Mouse (Mus musculus) kidney, postnatal 10 days (tissue): ENCODE measurements around the gene Pdzk1.

Source experiments
- DNase-seq: peaks from one replicate; pipeline ENCODE4 v3.0.0; 2021; ENCODE audit warnings: mixed read lengths

Pdzk1 gene

DNA sequence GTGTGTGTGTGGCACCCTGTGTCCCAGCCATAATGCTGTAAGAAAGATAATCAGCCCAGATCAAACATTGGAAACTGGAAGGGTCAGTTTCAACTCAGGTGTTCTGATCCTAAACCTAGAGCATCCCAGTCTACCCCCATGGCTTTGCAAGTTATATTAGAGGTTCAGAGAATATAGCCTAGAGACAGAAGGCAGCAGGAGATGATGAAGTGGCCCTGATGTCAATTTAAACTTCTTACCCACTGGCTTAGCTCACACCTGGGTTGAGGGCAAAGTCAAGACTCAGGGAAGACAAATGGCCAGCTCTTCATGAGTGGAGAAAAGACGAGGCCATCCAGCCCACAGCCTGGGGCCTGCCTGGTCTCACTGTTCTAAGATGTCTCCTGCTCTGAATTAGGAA is at the start of gene Pdzk1, which contains the start of gene Cd160:
Gene Pdzk1 (plus strand): TSS at position 301 of the 400 bp plus-strand sequence.
Gene Cd160 (minus strand): TSS at position 368 of the 400 bp plus-strand sequence.
- DNase-seq = no peak

DNA sequence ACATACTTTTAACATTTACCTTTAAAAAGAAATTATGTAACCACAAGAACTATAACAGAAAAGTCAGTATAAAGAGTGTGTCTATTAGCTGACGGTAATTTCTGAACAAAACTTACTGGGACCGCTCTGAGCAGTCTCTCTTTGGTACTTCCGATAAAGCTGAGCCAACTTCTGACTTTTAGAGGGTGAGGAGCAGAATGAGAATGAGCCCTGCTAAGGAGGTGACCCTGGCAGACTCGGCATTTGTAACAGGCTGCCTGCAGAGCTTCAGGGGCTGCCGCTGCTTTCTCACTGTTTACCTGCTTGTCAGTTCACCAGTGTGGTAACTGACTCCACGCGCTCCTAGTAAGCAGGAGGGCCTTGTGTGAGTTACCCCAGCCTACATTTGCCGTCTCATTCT is 46.8 kb upstream of the Pdzk1 start:
- DNase-seq = no peak

DNA sequence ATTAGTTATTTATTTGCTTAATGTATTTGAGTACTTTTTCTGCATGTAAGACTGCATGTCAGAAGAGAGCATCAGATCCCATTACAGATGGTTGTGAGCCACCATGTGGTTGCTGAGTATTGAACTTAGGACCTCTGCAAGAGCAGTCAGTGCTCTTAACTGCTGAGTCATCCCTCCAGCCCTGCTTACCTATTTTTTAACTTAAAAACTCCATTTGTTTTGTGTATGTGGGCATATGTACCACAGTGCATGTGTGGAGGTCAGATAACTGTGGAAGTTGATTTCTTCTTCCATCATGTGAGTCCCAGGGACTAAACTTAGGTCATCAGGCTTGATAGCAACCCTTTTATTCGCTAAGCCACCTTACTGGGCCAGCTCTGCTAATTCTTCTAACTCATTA is 41.3 kb upstream of the Pdzk1 start:
- no peak for DNase-seq

DNA sequence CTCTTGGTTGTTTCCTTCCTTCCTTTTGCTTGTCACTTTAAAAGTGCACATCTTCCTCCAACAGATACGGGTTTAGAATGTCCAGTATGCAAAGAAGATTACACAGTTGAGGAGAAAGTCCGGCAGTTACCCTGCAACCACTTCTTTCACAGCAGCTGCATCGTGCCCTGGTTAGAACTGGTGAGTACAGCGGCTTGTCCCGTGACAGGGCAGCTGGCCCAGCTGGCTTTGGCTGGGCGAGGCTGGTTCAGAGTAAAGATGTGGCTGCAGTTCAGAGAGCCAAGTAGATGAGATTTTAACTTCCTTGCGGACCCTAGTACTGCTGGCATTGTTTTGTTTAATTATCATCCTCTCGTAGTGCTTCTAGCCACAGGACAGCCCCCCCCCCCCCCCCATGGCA is 40.6 kb upstream of the Pdzk1 start:
- DNase-seq = peak; percentile 68

DNA sequence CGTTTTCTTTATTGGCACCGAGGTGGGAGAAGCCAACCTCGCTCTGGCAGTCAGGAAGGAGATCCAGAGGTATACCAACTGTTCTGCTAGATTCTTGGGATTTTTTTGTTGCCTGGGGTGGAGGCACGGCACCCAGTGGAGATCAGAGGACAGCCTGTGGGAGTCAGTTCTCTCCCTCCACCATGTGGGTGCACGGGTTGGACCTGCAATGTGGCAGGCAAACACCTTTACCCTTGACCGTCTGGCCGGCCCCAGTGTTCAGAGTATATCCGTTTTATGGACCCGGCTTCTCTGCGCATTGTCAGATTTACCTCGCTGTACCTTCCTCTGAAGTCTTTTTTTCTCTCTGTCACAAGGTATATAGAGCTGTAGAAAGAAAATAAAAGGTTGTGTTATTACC is 28.8 kb upstream of the Pdzk1 start:
- DNase-seq = no peak

DNA sequence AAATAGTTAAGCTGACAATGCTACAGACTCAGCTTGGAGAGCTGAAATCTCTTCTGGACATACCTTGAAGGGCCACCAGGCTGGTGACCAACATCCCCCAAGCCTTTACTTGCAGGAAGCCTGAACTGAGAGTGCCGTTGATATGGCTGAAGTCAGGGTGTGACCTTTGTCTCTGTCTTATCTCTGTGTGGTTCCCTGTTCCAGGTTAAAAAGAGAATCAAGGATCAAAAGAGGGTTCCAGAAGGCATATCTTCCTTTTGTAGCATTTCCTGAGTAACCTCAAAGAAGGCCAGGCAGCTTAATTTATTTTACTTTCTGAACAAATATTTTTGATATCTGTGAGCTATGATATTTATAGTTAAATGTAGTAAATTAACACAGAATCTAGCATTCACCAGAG is 26.9 kb upstream of the Pdzk1 start:
- no peak for DNase-seq

DNA sequence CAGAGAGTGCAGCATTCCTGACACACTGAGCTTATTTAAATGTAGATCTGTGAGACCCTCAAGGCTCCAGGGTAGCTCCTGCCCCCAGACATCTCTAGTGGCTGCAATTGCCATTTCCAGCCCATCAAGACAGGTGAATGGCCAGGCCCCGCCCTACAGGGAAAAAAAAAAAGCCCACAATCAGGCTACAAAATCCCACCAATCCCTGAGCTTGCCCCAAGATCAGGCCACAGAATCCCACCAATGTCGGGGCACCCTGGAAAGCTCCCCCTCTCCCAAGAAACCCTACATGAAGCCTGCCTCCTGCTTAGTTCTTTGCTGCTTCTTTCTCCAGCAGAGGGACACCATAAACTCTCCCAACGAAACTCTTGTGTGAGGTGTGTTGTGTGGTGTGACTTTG is 20.9 kb upstream of the Pdzk1 start:
- no peak for DNase-seq

DNA sequence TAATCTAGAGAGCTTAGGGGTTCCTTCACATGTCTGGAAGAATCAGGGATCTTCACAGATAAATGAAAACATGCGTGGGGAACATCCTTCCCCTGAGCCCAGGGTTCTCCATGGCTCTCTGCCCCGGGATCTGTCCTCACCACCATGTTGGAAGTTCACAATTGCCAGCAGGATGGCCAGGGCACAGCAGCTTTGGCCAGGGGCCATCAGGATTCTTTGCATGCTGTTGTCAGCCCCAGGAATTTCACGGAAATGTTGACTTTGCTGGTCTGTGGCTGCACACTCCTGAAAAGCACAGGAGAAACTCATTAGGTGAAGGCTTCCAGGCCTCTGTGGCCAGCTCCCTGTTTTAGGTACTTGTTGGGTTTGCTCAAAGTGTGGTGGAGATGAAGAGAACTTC is 20.4 kb upstream of the Pdzk1 start:
- peak; percentile 28 for DNase-seq

DNA sequence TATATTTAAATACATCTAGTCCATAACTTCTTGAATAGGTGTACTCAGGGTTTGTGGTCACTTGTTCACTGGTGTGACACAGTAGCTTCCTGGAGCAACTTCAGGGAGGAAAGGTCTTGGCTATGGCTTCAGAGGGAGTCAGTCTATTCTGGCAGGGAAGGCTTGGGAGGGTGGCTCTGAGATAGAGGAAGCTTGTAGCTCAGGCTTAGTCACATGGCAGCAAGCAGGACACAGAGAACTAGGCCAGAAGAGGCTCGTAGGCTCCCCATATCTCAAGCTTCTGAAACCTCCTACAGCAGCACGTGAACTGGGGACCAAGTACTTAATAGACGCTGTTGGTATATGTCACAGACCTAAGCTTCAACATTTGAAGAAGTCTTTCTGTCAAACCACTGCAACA is 17.9 kb upstream of the Pdzk1 start:
- no peak for DNase-seq

DNA sequence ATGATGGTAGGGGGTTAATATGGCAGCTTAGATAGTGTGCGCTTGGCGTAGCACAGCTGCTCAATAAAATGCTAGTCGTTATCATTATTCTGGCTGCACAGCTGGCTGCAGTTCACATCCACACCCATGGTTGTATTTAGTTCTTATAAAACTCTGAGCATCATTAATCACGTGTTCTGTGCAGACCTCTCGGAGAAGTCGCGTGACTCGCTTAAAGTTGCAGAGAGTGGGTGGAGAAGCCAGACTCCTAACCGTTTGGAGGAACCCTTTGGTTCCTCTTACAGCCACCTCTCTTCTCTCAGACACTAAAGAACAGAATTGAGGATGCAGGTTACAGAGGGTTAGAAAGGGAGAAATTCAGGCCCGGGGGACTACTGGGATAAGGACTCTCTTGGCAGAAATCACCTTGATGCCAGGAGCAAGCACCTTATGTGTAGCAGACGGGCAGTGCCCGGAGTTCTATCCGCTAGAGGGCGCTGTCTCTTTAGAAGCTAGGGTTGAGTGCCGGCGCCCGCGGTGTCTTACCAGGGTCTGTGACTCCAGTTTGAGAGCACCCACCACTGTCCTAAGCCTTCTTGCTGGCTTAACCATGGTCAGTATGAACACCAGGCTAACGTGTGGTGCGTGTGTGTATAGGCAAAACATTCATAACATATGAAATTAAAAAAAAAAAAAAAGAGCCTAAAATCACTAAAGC is 16.5 kb upstream of the Pdzk1 start:
- peak; percentile 93 for DNase-seq

DNA sequence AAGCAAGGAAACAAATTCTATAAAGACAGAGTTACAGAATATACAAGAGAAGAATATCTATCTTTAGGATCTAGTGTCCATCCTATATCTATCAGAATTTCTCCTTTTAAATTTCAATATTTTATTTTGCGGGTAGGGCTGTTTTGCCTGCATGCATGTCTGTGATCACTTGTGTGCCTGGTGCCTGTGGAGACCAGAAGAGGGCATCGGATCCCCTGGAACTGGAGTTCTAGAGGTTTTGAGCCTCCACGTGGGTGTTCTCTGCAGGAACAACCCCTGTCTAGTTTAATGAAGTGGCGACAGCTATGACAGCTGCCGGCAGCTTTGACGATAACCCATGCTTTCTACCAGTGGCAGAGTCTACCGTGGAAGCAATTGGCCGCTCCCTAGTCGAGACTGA is 16.0 kb upstream of the Pdzk1 start:
- peak; percentile 62 for DNase-seq

DNA sequence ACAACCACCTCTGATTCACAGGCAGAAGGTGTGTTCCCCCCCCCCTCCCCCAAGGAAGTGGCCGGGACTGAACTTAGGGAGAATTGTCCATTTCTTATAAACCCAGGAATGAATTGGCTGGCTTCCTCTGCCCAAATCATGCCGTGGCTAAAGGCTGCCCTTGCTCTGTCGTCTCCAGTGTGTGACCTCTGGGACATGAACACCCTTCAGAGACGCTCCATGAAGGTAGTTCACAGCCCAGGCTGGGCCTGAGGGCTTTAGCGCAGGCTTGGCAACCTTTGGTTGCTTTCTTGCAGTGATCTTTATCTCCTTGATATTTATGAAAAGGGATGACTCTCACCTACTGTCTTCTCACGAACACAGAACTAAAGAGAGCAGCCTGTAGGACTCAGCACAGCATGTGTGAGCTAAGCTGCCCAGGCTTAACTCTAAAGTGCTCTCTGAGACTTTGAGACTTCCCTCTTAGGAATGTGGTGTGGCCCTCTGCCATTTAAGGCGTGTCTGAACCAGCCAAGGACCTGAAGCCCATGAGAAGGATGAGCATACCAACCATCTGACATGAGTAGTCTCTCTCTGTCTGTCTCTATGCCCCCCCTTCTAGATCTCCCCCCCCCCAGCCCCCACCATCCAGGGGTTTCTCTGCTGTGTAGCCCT is 15.4 kb upstream of the Pdzk1 start:
- peak; percentile 65 for DNase-seq

DNA sequence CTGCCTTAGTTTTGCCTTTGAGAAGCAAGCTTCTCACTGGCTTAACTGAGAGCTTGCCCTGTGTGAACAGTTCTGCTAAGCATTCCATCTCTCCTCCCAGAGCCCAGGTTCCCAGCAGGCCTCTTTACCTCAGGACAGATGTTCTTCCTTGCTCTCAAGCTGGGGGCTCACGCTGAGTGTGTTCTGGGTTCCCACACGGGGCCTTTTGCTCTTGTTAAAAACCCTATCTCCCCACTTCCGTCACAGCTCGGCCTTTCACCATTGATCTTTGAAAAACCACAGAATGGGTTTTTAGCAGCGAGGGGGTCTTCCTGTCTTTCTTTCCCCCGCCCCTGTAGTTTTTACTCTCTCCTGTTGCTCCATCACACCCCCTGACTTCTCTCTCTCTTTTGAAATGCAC is 14.7 kb upstream of the Pdzk1 start:
- DNase-seq = no peak

DNA sequence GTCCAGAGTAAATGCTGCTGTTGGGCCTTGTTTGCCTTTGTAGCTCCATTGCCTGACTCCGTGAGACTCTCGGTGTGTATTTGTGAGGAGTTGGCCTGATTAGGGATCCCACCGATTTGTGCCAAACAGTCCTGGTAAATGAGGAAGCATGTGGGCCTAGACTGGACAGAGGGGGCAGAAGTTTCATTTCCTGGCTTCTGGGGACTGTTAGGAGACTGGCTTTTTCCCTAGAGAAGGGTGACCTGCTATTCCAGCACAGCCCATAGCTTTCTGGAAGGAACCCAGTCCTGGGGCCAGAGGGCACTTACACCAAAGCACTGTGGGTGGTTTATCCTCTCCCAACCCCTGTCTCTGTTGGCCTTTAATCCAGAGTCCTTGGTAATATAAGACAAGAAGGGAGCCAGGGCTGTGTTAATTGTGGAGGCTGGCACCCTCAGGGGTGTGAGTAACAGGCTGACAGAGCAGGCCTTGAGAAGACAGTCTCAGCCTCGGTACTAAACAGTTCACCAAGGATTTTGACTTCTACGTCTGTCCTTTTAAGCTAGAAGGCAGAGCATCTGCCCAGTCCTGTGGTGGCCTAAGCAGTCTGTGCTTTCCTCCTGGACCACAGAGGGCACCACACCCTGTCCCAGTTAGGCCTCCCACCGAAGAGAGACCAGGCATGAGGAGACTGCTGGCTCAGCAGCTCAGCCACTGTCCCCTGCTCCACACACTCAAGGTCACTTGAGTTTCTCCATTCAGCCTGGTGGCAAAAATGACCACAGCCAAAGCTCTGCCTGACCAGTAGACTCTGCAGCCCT is 8.8 kb upstream of the Pdzk1 start:
- DNase-seq = peak; percentile 44

DNA sequence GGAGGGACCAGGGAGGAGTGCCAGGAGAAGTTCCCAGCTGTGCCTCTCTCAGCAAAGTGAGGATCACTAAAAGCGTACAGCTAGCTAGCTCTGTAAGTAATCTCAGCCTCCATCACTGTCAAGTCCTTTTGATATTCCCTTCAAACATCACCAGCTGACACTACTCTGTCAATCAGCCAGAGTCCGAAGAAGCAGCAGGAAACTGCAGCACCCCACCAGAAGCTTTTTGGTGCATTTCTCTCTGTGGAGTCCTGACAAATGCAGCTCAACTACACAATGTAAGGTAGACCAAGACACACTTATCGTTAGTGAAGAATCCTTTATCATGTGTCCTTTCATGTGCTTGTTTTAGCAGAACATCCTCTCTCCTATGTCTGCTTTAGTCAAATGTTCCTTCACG is 7.5 kb upstream of the Pdzk1 start:
- no peak for DNase-seq

DNA sequence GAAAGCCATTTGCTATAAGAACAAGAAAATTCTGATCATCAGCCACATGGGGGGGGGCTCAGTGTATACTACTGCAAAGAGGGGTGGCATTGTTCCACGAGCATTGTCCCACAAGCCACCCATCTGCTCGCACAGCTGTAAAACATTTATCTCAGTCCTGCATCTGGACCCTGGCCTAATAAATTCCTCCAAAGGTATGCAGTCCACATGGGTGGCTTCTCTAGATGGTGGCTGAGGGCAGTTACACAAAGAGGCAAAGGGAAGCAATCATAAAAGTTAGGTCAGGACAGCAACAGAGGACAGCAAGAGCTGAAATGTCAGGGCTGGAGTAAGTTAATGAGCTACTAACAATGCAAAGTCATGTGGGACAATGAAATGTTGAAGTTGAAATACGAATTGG is 5.4 kb upstream of the Pdzk1 start:
- peak; percentile 27 for DNase-seq

DNA sequence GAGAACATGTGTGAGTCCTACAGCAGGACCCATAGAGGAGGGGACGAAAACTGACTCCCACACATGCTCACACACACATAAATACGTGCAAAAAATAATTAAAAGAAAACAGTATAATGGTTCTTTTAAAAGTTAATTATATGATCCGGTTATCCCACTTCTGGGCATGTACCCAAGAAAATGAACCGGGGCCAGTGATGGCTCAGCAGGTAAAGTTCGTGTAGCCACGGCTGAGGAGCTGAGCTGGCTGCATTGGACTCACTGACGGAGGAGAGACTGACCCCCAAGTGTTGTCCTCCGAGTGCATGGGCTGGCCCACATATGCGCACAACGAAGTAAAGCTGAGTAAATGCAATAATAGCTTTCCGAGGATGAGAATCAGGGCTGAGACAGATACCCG is 4.5 kb upstream of the Pdzk1 start:
- peak; percentile 65 for DNase-seq

DNA sequence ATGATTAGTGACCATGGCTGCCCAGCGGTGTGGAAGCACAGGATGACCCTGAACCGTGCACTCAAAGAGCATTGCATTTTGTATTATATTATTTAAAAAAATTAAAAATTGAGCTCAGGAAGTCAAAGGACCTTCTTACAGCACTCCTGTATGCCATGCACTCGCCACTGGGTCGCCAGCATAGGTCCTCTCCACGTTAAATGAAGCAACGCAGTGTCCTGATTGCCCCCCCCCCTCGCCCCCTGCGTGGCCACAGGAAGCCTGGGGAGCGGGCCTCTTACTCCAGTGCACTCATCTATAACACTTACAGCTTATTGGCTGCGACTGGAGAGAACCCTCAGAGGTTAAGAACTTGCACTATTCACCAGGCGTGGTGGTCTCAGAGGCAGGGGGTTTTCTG is 3.8 kb upstream of the Pdzk1 start:
- DNase-seq = no peak

DNA sequence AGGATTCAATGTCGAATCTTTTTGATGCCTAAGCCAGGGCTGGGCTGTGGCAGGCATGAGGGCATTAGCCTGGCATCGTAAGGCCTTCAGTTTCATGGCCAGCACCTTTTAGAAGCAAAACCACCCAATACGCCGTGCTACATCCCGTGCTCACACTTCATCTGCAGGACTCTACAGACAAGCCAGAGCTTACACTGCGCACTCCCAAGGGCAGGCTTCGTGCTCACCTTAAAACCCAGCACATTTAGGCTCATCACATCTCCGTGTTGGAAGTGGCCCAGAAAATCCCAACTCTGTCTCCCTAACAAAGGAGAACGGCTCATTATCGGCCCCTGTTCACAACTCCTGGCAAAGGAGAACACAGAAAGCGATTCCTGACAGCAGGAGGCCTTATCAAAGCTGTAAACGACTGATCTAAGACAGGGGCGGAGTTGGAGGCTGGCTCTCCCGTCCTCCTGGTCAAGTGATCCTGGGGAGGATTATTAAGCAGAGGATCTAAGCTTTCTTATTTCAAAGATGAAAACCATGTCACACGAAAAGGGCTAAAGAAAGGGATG is 698 bp upstream of the Pdzk1 start:
- DNase-seq = no peak

DNA sequence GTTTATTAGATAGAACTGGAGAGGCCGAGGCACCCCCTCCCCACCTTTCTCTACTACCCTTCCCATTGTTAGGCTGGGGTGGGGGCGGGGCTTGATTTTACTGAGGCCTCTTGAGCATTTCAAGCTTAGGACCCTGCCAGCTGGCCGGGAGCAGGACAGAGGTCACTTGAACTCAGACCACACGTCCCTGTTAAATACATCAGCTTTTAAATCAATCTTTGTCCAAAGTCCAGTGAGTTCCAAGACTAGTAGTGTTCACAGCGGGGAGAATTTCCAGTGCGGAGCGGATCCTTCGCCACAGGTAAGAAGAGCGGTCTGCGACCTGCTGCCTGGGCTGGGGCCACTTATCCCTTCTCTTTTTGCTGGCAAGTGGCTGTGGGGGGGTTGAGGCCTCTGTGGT is 772 bp downstream of the Pdzk1 start:
- DNase-seq = peak; percentile 61

DNA sequence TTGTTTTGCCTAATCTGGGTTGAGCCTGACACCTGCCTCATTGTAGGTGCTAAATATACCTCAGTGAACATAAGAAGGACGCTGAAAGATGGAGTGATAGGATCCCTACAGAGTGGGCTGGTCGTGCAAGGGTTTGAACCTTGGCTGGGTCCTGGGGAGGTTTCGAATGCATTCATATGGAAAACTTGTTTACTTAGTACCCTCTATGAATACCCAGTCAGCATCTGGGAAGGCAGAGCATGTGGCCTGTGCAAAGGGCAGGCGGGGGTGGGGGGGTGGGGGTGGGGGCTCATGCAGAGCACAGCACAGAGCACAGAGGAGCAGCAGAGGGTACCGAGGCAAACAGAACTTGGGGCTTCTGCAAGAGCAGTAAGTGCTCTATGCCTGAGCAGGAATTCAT is 3.8 kb downstream of the Pdzk1 start:
- DNase-seq = peak; percentile 53

DNA sequence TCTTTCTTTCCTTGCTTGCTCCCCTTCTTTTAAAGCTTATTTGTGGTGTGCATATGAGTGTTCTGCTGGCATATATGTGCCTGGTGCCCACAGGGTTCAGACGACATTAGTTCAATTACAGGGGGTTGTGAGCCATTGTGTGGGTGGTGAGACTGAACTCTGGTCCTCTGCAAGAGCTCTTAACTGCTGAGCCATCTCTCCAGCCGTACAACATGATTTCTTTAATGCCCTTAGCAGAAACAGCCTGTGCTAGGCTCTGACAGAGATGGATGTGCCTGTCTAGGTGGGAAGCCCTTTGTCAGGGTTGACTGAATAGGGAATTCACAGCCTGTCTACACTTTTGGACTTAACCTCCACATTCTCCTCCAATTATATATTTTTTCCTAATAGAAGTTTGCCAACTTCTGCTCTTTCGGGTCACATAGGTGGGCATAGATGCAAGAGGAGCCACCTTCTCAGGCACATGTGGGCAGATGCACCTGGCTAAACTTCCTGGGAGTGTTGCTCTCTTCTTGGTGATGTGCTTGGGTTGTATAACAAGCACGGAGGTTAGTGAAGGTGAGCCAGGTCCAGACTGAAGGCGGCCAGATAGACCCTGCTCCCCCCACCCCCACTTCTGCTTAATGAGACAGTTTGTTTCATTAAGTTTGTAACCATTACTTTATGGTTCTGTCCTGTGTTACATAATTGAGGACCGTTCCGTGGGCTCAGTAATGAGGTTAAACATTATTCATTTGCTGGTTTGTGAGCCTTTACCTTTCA is 5.7 kb downstream of the Pdzk1 start:
- peak; percentile 53 for DNase-seq

DNA sequence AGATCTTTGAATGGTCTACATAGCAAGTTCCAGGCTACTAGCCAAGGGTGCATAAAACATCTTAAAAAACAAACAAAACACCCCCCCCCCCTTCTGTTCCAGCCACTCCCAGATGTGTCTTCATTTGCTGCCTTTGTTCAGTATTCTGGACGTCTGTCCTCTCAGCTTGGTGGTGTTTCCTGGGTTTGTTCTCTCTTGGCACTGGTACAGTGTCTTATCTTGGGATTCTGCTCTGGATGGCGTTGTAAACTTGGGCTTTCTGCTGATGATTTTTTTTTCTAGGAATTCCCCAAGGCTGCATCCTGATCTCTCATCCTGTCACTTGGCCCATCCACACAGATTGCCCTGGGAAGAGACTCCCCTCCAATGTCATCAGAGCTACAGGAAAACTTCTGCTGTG is 7.3 kb downstream of the Pdzk1 start:
- no peak for DNase-seq
